Mouse (Mus musculus) embryonic facial prominence, embryonic 14.5 days (tissue): ENCODE measurements at regions not wholly inside any gene's neighbourhood (a gene's known extent, or its start where the extent isn't known, plus 50 kb on each side); places are given as distances from the start of the nearest gene placed in this dataset.
A peak's percentile ranks its signal among the peaks of the same experiment; 100 is the strongest.

ENCODE experiments used
- ATAC-seq: fragments of 200-750 bp; cut with Nextera tagmentation; 2 replicates; pipeline ENCODE4 v1.8.0; 2017; ENCODE audit warnings: low read depth, moderate number of reproducible peaks, moderate TSS enrichment
- DNase-seq: peaks from one replicate; pipeline ENCODE4 v3.0.0-alpha.2; 2015; ENCODE audit warnings: low spot score
- H3K27ac ChIP-seq: fragments of 300-500 bp; sonication (generic); replicated peaks from 2 replicates; pipeline ENCODE4 v1.5.1; 2014; ENCODE audit warnings: low read depth, mild to moderate bottlenecking, low read length, moderate library complexity
- H3K27me3 ChIP-seq: fragments of 300-500 bp; sonication (generic); replicated peaks from 2 replicates; pipeline ENCODE4 v1.6.1; 2014; ENCODE audit warnings: low read length; ENCODE audit not compliant: control insufficient read depth, insufficient read depth
- H3K36me3 ChIP-seq: fragments of 300-500 bp; sonication (generic); 2 replicates; pipeline ENCODE4 v1.6.1; 2014; ENCODE audit warnings: low read length, mixed read lengths; ENCODE audit not compliant: control insufficient read depth, insufficient read depth
- H3K4me1 ChIP-seq: fragments of 300-500 bp; sonication (generic); 2 replicates; pipeline ENCODE4 v1.6.1; 2014; ENCODE audit warnings: antibody characterized with exemption, low read length; ENCODE audit not compliant: control insufficient read depth, insufficient read depth
- H3K4me2 ChIP-seq: fragments of 300-500 bp; sonication (generic); 2 replicates; pipeline ENCODE4 v1.6.1; 2014; ENCODE audit warnings: low read depth, mild to moderate bottlenecking, low read length, moderate library complexity, mixed read lengths
- H3K4me3 ChIP-seq: fragments of 300-500 bp; sonication (generic); 2 replicates; pipeline ENCODE4 v1.5.1; 2014; ENCODE audit warnings: low read depth, mild to moderate bottlenecking, low read length
- H3K9ac ChIP-seq: fragments of 300-500 bp; sonication (generic); 2 replicates; pipeline ENCODE4 v1.6.1; 2014; ENCODE audit warnings: low read depth, mild to moderate bottlenecking, low read length, moderate library complexity, mixed read lengths
- H3K9me3 ChIP-seq: fragments of 300-500 bp; sonication (generic); 2 replicates; pipeline ENCODE4 v1.6.1; 2016; ENCODE audit warnings: low read length; ENCODE audit not compliant: control insufficient read depth
- WGBS: fragments of 180-500 bp; shearing (Covaris S2); extraction: QIAGEN DNeasy Blood & Tissue Kit; methylation state at CpG from one replicate; pipeline ENCODE4 v1.1.7; 2014; 5-methylcytosine and 5-hydroxymethylcytosine counted together

- DNase-seq (no peak), ATAC-seq (no peak)
- H3K4me2 ChIP-seq, result no peak overlapping the region
- H3K9me3 ChIP-seq, result peaks cover 7% of the 10 kb centered on the region; the same call in 1 of the 2 replicates
- H3K36me3 ChIP-seq, result no peaks in the 10 kb centered on the region
- 55% methylated on average over 3 of the region's 3 CpGs for WGBS
- H3K4me3 ChIP-seq, result no peak overlapping the region
- H3K4me1 ChIP-seq, result no peaks in the 10 kb centered on the region
- no peak overlapping the region for H3K9ac ChIP-seq
- no peaks in the 10 kb centered on the region for H3K27me3 ChIP-seq
- H3K27ac ChIP-seq, result no peak overlapping the region
Observed at GRCm38 (mm10) chr4:31851006-31851405, 112.9 kb upstream of the Map3k7 start.

GRCm38 (mm10) chr4:31853851-31854250, 110.0 kb upstream of the Map3k7 start:
- Histone ChIP-seq H3K9me3 (no peaks in the 10 kb centered on the region), H3K4me2 (no peak overlapping the region), H3K36me3 (no peaks in the 10 kb centered on the region), H3K4me3 (no peak overlapping the region), H3K27me3 (no peaks in the 10 kb centered on the region), H3K9ac (no peak overlapping the region), H3K4me1 (no peaks in the 10 kb centered on the region), H3K27ac (no peak overlapping the region)
- WGBS, result 58% methylated on average over 5 of the region's 6 CpGs
- DNase-seq, result peak; percentile 55
- peak; percentile 47; the same call in 1 of the 2 replicates for ATAC-seq

GRCm38 (mm10) chr4:31860389-31860788, 103.5 kb upstream of the Map3k7 start:
- DNase-seq, result no peak
- no peaks in the 10 kb centered on the region for H3K9me3 ChIP-seq
- H3K4me3 ChIP-seq, result no peak overlapping the region
- no peak overlapping the region for H3K4me2 ChIP-seq
- 95% methylated on average over 2 of the region's 2 CpGs for WGBS
- no peak overlapping the region for H3K27ac ChIP-seq
- no peaks in the 10 kb centered on the region for H3K4me1 ChIP-seq
- no peak overlapping the region for H3K9ac ChIP-seq
- ATAC-seq, result no peak
- H3K36me3 ChIP-seq, result no peaks in the 10 kb centered on the region
- H3K27me3 ChIP-seq, result no peaks in the 10 kb centered on the region

DNA sequence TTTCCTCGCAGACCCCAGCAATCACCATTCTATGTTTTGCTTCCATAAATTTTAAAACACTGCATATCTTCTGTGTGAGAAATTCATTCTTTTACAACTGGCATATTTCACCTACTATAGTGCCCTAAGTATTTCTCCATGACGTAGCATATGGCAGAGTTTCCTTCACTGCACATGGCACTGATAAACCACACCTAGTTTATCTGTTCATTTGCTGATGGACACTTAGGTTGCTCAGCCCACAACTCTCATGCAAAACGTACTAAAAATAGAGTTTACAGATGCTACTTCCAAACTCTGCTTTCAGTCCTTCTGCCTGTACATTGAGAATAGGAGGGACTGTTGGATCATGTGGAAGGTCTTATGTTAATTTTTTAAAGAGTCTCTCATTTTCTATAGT, 102.7 kb upstream of the Map3k7 start:
- 80% methylated on average over 3 of the region's 3 CpGs for WGBS

DNA sequence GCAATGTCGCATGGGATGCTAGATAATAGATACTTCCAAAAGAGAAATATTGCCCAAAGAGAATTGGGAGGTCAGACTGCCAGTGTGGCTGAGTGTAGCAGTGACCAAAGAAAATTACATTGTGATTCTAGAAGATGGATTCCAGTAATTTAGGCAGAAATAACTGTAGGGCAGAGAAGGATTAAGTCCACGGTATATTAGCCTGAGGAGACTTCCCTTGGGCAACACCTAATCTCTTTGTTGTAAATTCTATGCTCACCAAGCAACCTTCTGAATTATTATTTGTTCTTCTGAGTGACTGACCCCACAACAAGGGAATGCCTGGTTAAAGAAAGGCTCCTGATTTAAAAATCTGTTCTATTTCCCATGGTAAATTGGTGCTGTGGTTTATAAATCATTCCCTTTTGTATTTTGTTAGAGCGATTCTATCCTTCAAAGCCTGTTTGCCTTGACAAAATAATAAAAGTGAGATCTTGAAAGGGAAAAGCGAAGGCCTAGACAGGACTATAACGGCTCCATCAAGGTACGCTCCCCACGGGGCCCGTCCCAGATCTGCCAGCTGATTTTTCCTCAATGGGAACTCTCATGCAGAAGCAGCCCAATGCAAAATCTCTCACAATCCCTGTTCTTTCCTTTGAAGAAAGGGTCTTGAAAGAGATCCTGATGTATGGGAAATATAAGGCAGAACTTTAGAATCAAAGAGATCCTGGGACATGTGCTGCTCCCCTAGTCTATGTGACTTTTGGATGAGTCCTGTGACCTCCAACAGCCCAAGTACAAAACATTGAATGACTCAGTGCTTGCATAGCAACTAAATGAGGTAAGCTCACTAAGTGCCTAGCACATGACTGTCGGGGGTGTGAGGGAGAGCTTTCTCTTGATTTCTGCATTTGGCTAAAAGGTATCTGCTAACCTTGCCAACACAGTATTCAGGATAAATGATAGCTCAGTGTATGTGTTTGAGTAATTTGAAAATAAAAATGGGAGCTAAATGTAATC, 90.6 kb upstream of the Map3k7 start:
- Histone ChIP-seq H3K9me3 (no peaks in the 10 kb centered on the region), H3K9ac (no peak overlapping the region), H3K4me1 (no peaks in the 10 kb centered on the region), H3K27me3 (no peaks in the 10 kb centered on the region), H3K4me2 (no peak overlapping the region), H3K4me3 (no peak overlapping the region), H3K36me3 (no peaks in the 10 kb centered on the region), H3K27ac (no peak overlapping the region)
- DNase-seq (no peak), ATAC-seq (no peak)
- WGBS, result 69% methylated on average over 9 of the region's 9 CpGs

More for the DNA sequence above, 102.7 kb upstream of the Map3k7 start:
- Histone ChIP-seq H3K4me2 (no peak overlapping the region), H3K9ac (no peak overlapping the region), H3K4me3 (no peak overlapping the region), H3K4me1 (no peaks in the 10 kb centered on the region), H3K36me3 (no peaks in the 10 kb centered on the region), H3K9me3 (no peaks in the 10 kb centered on the region), H3K27me3 (no peaks in the 10 kb centered on the region), H3K27ac (no peak overlapping the region)
- ATAC-seq, result no peak
- DNase-seq, result no peak

- WGBS, result 25% methylated on average over 3 of the region's 3 CpGs
- Histone ChIP-seq H3K4me1 (no peaks in the 10 kb centered on the region), H3K27ac (no peak overlapping the region), H3K27me3 (no peaks in the 10 kb centered on the region), H3K36me3 (no peaks in the 10 kb centered on the region), H3K4me2 (no peak overlapping the region), H3K9ac (no peak overlapping the region), H3K9me3 (no peaks in the 10 kb centered on the region), H3K4me3 (no peak overlapping the region)
- DNase-seq, result no peak
- no peak for ATAC-seq
Observed at GRCm38 (mm10) chr4:31877389-31877788, 86.5 kb upstream of the Map3k7 start.

DNA sequence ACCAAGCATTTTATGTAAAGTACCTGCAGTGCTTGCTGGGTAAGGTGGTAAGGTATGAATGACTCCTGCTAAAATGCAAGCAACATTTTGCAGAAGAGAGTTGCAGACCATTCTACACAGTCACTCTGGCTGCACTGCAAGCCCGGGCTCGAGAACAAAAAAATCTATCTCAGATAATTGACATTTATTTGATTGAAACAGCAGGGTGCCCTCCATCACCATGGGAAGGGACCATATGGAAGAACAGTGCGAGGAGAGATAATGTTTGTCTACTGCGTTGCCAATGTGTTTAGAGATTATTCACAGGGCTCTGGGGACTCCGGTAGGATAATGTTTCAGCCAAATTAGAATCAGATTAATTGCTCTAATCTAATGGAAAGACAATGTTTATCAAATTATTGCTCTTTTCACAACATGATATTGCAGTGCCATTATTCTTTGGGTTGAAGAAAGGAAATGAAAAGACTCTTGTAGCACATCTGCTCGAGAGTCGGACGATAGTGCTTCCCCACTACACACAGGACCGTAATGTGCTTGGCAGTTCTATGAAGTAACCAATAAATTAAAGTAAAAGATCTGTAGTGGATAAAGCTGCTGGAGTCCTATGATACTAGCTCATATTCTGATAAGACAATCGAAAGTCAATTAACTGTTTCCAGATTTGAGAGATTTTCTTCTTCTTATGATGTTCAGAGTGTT, 85.3 kb upstream of the Map3k7 start:
- no peak for ATAC-seq
- Histone ChIP-seq H3K27ac (no peak overlapping the region), H3K9me3 (no peaks in the 10 kb centered on the region), H3K27me3 (no peaks in the 10 kb centered on the region), H3K4me2 (no peak overlapping the region), H3K4me3 (no peak overlapping the region), H3K36me3 (no peaks in the 10 kb centered on the region), H3K4me1 (no peaks in the 10 kb centered on the region), H3K9ac (no peak overlapping the region)
- no peak for DNase-seq
- WGBS, result 57% methylated on average over 10 of the region's 10 CpGs

DNA sequence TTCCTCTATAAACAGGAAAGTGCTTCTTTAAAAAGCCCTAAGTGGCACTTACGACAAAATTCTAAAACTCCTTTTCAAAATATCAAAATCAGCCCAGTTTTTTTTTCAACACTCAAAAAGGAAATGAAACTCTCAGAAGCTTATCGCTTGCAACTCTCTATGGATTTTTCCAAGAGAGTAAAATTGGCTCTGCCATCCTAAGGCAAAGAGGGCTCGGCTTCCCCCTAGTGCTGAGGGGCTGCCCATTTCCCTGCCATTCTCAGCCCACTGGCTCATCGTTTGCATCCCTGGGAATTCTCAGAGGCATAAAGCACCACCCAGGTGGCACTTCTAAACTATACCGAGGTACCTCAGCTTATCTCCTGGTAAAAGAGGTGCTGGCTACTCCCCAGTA, 84.7 kb upstream of the Map3k7 start:
- Histone ChIP-seq H3K4me3 (no peak overlapping the region), H3K9me3 (no peaks in the 10 kb centered on the region), H3K4me2 (no peak overlapping the region), H3K9ac (no peak overlapping the region), H3K27me3 (no peaks in the 10 kb centered on the region), H3K27ac (no peak overlapping the region), H3K4me1 (no peaks in the 10 kb centered on the region), H3K36me3 (no peaks in the 10 kb centered on the region)
- ATAC-seq, result no peak
- no peak for DNase-seq
- 52% methylated on average over 5 of the region's 5 CpGs for WGBS
